Mouse (Mus musculus): ENCODE results near the gene Ptrh1.

Gene Ptrh1

GRCm38 (mm10) chr2:32757056-32757845, 18.3 kb upstream of the Ptrh1 start, which contains the start of gene Tor2a:
TSS of gene Tor2a (plus strand) at chr2:32757234.
- peak; percentile 97 for DNase-seq

- DNase-seq, result no peak
Measured at GRCm38 (mm10) chr2:32758503-32758902, 17.1 kb upstream of the Ptrh1 start.

- DNase-seq, result no peak
Measured at GRCm38 (mm10) chr2:32759001-32759400, 16.6 kb upstream of the Ptrh1 start.

GRCm38 (mm10) chr2:32761361-32761760, 14.2 kb upstream of the Ptrh1 start:
- DNase-seq, result no peak

GRCm38 (mm10) chr2:32761859-32762258, 13.7 kb upstream of the Ptrh1 start:
- DNase-seq, result no peak

- DNase-seq, result no peak
Measured at GRCm38 (mm10) chr2:32763353-32763752, 12.2 kb upstream of the Ptrh1 start.

GRCm38 (mm10) chr2:32767241-32767640, 8.3 kb upstream of the Ptrh1 start:
- no peak for DNase-seq

- DNase-seq, result no peak
Measured at GRCm38 (mm10) chr2:32768661-32769285, 6.8 kb upstream of the Ptrh1 start.

- DNase-seq, result no peak
Measured at GRCm38 (mm10) chr2:32769327-32770085, 6.1 kb upstream of the Ptrh1 start.

- no peak for DNase-seq
Measured at GRCm38 (mm10) chr2:32771886-32772285, 3.7 kb upstream of the Ptrh1 start.

GRCm38 (mm10) chr2:32772626-32773279, 2.8 kb upstream of the Ptrh1 start:
- no peak for DNase-seq

GRCm38 (mm10) chr2:32776192-32776591, 606 bp downstream of the Ptrh1 start:
- DNase-seq, result no peak

- DNase-seq, result no peak
Measured at GRCm38 (mm10) chr2:32778081-32778480, 2.5 kb downstream of the Ptrh1 start.

- DNase-seq, result peak; percentile 72
Measured at GRCm38 (mm10) chr2:32779131-32779530, 3.5 kb downstream of the Ptrh1 start.

GRCm38 (mm10) chr2:32779714-32780113, 4.1 kb downstream of the Ptrh1 start:
- DNase-seq, result no peak

GRCm38 (mm10) chr2:32781710-32782109, 6.1 kb downstream of the Ptrh1 start:
- no peak for DNase-seq

GRCm38 (mm10) chr2:32784048-32784681, 8.6 kb downstream of the Ptrh1 start, which contains the start of gene Cfap157:
TSS of gene Cfap157 (minus strand) at chr2:32784428.
- DNase-seq, result no peak

GRCm38 (mm10) chr2:32787176-32787575, 11.6 kb downstream of the Ptrh1 start:
- no peak for DNase-seq

GRCm38 (mm10) chr2:32788581-32788980, 13.0 kb downstream of the Ptrh1 start:
- no peak for DNase-seq

GRCm38 (mm10) chr2:32791297-32791696, 15.7 kb downstream of the Ptrh1 start:
- DNase-seq, result no peak

GRCm38 (mm10) chr2:32795748-32796418, 20.3 kb downstream of the Ptrh1 start:
- DNase-seq, result peak; percentile 63

Measured in cerebellum, adult 11-12 months (tissue).